Mouse (Mus musculus): ENCODE measurements at regions not wholly inside any gene's neighbourhood (a gene's known extent, or its start where the extent isn't known, plus 50 kb on each side); places are given as distances from the start of the nearest gene placed in this dataset.

DNA sequence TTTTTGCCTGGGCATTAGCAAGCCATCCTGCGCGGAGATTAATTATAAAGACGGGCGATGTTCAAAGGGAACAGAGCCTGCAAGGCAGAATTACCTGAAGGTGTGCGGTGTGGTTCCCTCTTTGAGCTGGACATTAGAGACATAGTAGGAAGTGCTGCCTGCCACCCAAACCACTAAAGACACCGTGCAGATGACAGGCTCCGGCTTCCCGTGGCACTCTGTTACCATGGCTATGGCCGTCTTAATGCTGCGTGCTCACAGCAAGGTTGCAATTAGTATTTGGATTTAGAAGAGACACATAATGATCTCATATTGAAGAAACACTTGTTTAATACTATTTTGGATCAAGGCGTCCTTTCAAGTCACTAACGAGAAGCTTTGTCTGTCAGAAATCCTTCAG, 95.0 kb upstream of the Sox5 start:
- DNase-seq (ENCODE audit: low spot score in 2 of 2): no peak

DNA sequence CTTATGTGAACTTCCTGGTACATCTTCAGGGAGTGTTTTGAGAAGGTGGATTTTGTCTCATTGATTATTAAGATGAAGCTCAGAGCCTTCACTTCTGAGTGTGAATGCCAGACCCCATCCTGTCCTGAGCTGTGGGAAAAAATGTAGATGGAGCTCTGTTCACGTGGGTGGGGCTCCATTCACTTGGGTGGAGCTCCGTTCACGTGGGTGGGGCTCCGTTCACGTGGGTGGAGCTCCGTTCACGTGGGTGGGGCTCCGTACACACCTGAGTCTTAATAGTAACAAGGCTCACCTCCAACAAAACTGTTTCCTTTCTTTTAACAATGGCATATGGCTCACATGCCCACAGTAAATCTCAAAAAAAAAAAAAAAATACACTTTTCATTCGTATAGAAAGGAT, 94.1 kb upstream of the Sox5 start:
- DNase-seq (ENCODE audit: low spot score in 2 of 2): no peak

DNA sequence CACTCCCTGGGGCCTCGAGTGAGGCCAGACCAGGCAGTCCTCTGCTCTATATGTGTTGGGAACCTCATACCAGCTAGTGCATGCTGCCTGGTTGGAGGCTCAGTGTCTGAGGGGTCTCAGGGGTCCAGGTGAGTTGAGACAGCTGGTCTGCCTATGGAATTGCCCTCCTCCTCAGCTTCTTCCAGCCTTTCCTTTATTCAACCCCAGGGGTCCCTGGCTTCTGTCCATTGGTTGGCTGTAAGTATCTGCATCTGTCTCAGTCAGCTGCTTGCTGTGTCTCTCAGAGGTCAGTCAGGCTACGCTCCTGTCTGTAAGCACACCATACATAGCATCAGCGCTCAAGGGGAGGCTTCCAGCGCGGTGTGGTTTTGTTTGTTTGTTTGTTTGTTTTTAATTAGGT, 92.5 kb upstream of the Sox5 start:
- peak in 1 of 2 experiments; percentile 40 for DNase-seq (ENCODE audit: low spot score in 2 of 2)

DNA sequence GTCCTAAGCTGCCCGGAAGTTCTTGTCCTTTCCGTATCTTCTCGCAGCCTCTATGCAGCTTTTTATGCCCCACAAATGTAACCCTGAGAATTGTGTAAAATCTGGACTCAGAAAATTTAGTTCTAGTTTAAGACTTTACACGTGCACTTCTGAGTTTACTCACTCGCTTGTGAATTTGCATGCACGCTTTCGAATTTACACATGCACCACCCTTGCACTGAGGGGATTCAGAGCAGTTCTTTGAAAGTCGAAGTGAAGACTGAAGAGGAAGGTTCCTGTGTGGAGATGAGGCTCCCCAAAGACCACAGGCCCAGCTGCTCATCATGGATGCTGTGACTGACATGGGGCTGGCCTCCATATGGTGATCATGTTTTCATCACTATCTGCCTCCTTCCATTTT, 89.2 kb upstream of the Sox5 start:
- DNase-seq (ENCODE audit: low spot score in 2 of 2): no peak

DNA sequence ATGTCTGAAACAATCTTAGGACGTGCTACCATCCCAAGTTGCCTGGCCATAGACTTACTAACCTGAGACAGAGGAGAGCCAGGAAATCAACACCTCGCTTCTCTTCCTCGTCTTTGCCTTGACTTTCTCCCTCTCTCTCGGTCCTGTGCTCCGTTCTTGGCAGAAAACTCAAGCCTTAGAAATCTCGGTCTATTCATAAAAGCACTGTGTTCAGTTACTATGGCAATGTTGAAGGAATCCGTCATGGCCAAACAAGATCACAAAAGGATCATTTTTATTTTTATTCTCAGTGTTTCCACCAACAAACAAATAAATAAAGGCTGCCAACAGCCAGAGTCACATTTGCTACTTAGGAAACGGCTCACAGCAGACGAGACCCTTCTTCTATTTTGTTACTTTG, 85.6 kb upstream of the Sox5 start:
- DNase-seq (ENCODE audit: low spot score in 2 of 2): no peak

DNA sequence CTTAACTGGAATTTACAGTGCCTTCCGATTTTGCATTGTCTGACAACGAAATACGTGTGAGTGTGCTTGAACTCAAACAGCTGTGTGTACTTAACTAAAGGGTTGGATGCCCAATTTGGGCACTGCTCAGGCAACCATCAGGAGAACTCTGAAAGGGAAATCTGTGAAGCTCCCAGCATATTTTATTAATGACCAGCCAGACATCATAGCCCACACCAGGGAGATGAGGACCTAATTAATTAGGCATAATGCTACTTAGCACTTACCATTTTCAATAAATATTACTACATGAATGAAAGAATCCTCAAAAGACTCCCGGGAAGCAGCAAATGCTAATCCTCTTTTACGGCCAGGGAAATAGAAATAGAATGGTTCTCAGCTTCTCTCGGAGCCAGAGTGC, 82.2 kb upstream of the Sox5 start:
- DNase-seq (ENCODE audit: low spot score in 2 of 2): no peak

DNA sequence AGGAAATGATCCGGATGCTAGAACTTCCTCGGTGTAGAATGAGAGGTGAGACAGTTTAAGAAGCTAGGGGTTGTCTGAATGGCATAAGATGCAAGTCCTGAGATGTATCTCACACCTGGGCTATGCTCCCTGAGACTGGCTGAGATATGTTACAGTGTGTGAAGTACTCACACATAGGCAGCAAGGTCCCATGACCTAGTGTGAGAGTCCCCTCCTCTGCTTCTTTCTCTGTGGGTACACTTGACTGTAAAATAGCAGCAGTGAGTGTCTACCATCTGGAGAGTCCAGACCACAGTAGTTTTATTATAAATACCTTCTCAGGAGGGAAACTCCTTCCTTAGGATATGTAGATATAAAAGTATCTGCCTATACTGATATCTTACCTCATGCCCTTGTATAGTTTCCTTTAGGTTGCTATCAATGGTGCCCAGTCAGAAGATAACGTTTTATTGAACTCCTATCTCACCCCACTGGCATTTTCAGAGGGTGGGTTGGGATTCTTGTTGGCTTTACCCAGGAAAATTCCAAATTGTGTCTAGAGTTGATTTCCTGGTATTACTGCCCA, 81.7 kb upstream of the Sox5 start:
- DNase-seq (ENCODE audit: low spot score in 2 of 2): no peak

DNA sequence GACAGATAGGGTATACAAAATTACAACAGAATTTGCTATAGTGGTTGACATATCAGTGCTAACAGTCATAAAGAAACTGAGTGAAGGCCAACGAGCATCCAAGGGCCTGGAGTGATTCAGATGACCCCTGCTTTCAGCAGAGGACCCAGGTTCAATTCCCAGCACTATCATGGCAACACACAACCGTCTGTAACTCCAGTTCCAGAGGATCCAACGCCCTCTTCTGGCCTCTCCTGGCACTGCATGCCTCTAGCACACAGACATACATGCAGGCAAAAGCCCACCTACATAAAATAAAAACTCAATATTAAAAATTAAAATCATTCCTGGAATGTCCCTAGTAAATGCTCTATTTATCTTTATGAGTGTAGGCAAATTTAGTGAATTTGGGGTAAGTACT, 59.7 kb upstream of the Sox5 start:
- no peak for DNase-seq (ENCODE audit: low spot score in 2 of 2)

DNA sequence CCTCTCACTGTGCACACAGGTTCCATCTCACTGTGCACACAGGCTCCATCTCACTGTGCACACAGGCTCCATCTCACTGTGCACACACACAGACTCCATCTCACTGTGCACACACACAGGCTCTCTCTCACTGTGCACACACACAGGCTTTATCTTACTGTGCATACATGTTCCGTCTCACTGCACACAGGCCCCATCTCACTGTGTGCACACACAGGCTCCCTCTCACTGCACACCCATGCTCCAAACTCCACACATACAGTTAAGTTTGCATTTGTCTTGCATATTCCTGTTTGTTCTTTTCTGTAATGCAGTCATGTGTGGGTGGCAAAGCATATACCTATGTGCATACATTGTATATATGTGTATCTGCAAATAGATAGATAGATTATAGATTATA, 57.6 kb upstream of the Sox5 start:
- no peak for DNase-seq (ENCODE audit: low spot score in 2 of 2)

DNA sequence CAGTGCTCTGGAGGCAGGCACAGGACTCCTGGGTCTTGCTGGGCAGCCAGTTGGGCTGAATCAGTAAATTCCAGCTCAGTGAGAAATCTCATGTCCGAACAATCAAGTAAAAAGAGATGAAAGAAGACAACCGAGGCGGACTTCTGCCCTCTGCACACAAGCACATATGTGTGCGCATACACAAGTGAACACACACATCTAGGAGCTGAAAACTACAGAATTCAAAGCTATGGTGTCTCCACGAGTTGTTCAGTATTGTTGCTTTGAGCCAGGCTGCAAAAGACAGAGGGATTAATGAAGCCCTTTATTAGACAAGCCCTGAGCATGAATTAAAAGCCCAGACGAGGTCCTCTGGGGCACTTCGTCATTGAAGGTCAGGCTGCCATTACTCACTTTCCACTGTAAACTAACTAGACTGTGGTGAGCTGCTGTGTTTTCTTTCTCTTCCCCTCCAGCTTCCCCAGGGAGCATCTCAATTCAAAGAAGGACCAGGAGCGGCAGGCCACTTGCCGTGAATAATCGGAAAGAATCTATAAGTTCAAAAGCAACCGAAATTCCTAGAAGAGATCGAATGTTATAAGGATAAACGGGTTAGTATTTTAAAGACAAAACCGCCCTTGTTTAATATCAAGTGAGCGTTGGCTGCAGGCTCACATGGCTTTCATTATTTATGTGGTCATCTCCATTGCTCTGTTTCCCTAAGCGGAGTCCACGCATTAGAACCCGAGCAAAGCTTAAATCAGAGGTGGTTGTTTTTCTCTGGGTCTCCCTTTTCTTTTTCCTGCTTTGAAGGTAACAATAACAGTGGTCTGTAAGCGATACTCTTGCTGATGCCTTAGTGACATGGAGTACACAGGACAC, 52.8 kb upstream of the Sox5 start:
- DNase-seq (ENCODE audit: low spot score in 2 of 2): no peak
